Mouse (Mus musculus): Measurements from ENCODE around the gene Ptprm.

GRCm38 (mm10) chr17:67367866-67368265, 13.6 kb upstream of the Ptprm start:
- TF ChIP-seq CTCF (IDR thresholded peaks at IDR 0.05; ENCODE audit: borderline replicate concordance, insufficient read depth, low read length): no peak
- TF ChIP-seq POLR2A (IDR thresholded peaks at IDR 0.05; ENCODE audit: low read depth, low read length): no peak

Data from embryonic fibroblast, embryonic 13.5 days (primary cell).